Mouse (Mus musculus): ENCODE measurements around the gene Cdc42bpb.

GRCm38 (mm10) chr12:111275150-111275841 is 102.2 kb downstream of the Cdc42bpb start:
- no peak for TF ChIP-seq MAX (IDR thresholded peaks at IDR 0.05)
- TF ChIP-seq FOSL1 (IDR thresholded peaks at IDR 0.05; ENCODE audit: insufficient read depth, low read length, poor library complexity, severe bottlenecking), result no peak
- no peak for TF ChIP-seq MYOG (IDR thresholded peaks at IDR 0.05; ENCODE audit: control insufficient read depth, extremely low read depth, insufficient read length)
- TF ChIP-seq CTCF (IDR thresholded peaks at IDR 0.05; ENCODE audit: control insufficient read depth, insufficient read depth, insufficient read length), result no peak
- TF ChIP-seq USF1 (IDR thresholded peaks at IDR 0.05; ENCODE audit: low read depth), result no peak
- no peak for TF ChIP-seq CEBPB (IDR thresholded peaks at IDR 0.05; ENCODE audit: low read depth)
- no peak for TF ChIP-seq MYOD1 (IDR thresholded peaks at IDR 0.05; ENCODE audit: control insufficient read depth, insufficient read length, low read depth)

Measured in C2C12 (cell line).